Comparison of ENCODE assay signal across 9 mouse cellular contexts in the genomic region with DNA sequence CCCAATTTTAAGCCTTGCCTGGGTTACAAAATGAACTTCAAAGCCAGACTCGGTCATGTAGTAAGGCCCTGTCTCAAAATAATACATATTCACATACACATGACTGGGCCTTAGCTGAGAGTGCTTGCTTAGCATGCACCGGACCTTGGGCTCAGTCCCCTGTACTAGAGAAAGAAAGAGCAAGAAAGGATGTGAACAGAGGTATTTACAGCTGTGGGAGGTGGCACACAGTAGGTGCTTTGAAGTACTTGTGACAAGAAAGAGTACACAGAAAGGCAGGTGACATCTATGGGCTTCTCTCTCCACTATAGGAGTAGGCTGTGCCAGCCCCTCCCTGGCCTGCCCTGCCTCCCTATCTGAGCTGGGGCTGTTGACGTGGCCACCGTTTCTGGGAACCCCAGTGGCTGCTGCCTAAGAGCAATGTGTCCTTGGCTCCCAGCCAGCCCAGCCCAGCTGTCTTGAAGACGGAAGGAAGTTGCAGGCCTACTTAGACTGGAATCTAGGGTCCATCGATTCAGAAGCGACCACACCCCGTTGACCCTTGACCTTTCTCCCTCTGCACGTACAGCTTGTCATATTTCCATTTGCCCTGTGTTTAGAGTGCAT. TPM values are rescaled to one million over a fixed set of nuclear protein-coding genes. Genes with fewer than 3 reads are reported as not detected.
DNase-seq lines count a peak whose midpoint lies in the region; ATAC-seq and TF ChIP-seq lines count a peak whose summit lies in the region.
"Had no signal": no experiment of that assay in that cellular context is flagged by ENCODE, and none has a peak within 500 bp of the region (broad histone marks: within the 10 kb centered on the region; RNA-seq: fewer than 3 reads in every experiment).

No protein-coding gene starts in this region.

- no peak overlapping the region for H3K27ac ChIP-seq in kidney, adult 2 months (ENCODE audit: insufficient read depth, low read depth, low read length)
- H3K27ac ChIP-seq in lung, embryonic 15.5 days: no peak overlapping the region
- H3K27ac ChIP-seq in small intestine, adult 2 months (ENCODE audit: insufficient read depth, low read depth, low read length): peak overlapping the region; percentile 85

- TF ChIP-seq POLR2A in kidney, adult 2 months (IDR thresholded peaks at IDR 0.05; ENCODE audit: low read depth, low read length): no peak
- no peak for TF ChIP-seq POLR2A in small intestine, adult 2 months (IDR thresholded peaks at IDR 0.05; ENCODE audit: low read depth, low read length)

- 34% methylated on average over 9 of the region's 9 CpGs for WGBS in kidney, adult 2 months
- WGBS in lung, embryonic 15.5 days: 31% methylated on average over 9 of the region's 9 CpGs
- WGBS in small intestine, adult 2 months: 12% methylated on average over 9 of the region's 9 CpGs

- no peak overlapping the region for H3K4me2 ChIP-seq in lung, embryonic 15.5 days
- H3K4me2 ChIP-seq: limb, embryonic 15.5 days had no signal

- H3K4me3 ChIP-seq in kidney, adult 2 months (ENCODE audit: insufficient read depth, low read depth, low read length): no peak overlapping the region
- no peak overlapping the region for H3K4me3 ChIP-seq in lung, embryonic 15.5 days
- H3K4me3 ChIP-seq in small intestine, adult 2 months (ENCODE audit: low read depth, low read length): no peak overlapping the region
- H3K4me3 ChIP-seq: limb, embryonic 15.5 days had no signal

- no peaks in the 10 kb centered on the region for H3K9me3 ChIP-seq in lung, embryonic 15.5 days
- H3K9me3 ChIP-seq: limb, embryonic 15.5 days had no signal

- peaks cover 18% of the 10 kb centered on the region for H3K4me1 ChIP-seq in kidney, adult 2 months (ENCODE audit: control insufficient read depth, insufficient read depth, low read length)
- H3K4me1 ChIP-seq in lung, embryonic 15.5 days: peaks cover 52% of the 10 kb centered on the region
- H3K4me1 ChIP-seq in small intestine, adult 2 months (ENCODE audit: control insufficient read depth, insufficient read depth, insufficient read length, low read length): peaks cover 52% of the 10 kb centered on the region

- 0 out of 2 replicates have a peak, but pooled peaks have one; percentile 38 for ATAC-seq in erythroid progenitor cell, adult 5-6 weeks (replicated peaks; ENCODE audit: low FRiP score, poor library complexity, severe bottlenecking)
- peak; percentile 39 for ATAC-seq in lung, embryonic 15.5 days (ENCODE audit: borderline replicate concordance, extremely low read depth, low FRiP score, low TSS enrichment)

- no peak for TF ChIP-seq CTCF in kidney, adult 2 months (conservative IDR thresholded peaks at IDR 0.05; ENCODE audit: insufficient read depth, insufficient read length, low read depth, low read length)
- no peak for TF ChIP-seq CTCF in small intestine, adult 2 months (IDR thresholded peaks at IDR 0.05; ENCODE audit: extremely low read depth, insufficient read length, insufficient replicate concordance, low read depth, low read length)

- no peak overlapping the region for H3K9ac ChIP-seq in lung, embryonic 15.5 days
- H3K9ac ChIP-seq: limb, embryonic 15.5 days had no signal

- peak; percentile 70 to 76 for DNase-seq in cerebellum, postnatal 10 days
- DNase-seq in cerebellum, adult 11-12 months: no peak
- peak; percentile 91 for DNase-seq in CD4-positive, CD25-positive, alpha-beta regulatory T cell, adult 2 months (ENCODE audit: low read depth, low spot score)
- peak; percentile 92 for DNase-seq in kidney, adult 2 months
- peak; percentile 86 for DNase-seq in yolk sac, embryonic 10.5 days (ENCODE audit: low spot score)

- H3K27me3 ChIP-seq in kidney, adult 2 months (replicated peaks; ENCODE audit: control insufficient read depth, insufficient read depth, low read length): no peaks in the 10 kb centered on the region
- no peaks in the 10 kb centered on the region for H3K27me3 ChIP-seq in lung, embryonic 15.5 days
- H3K27me3 ChIP-seq in small intestine, adult 2 months (ENCODE audit: control insufficient read depth, insufficient read depth, low read length): no peaks in the 10 kb centered on the region
- H3K27me3 ChIP-seq: limb, embryonic 15.5 days had no signal

- no peaks in the 10 kb centered on the region for H3K36me3 ChIP-seq in kidney, adult 2 months (ENCODE audit: control insufficient read depth, insufficient read depth, low read length)
- no peaks in the 10 kb centered on the region for H3K36me3 ChIP-seq in lung, embryonic 15.5 days
- H3K36me3 ChIP-seq in small intestine, adult 2 months (ENCODE audit: control insufficient read depth, insufficient read depth, low read length): peaks cover 25% of the 10 kb centered on the region
- H3K36me3 ChIP-seq: limb, embryonic 15.5 days had no signal

RNA-seq across cellular contexts. Expression of gene Il4ra, which starts 9.3 kb away (rescaled TPM):
- total RNA-seq in erythroid progenitor cell, adult 5-6 weeks (2015; ENCODE audit: low replicate concordance): 0.84 and 2.2 TPM in 2 replicates
- 3.3 and 5.7 TPM in 2 replicates for total RNA-seq in erythroid progenitor cell, adult 5-6 weeks (2017; ENCODE audit: low replicate concordance)
- 16.1 and 20.3 TPM in 2 replicates for polyA plus RNA-seq in kidney, adult 2 months (2012; rRNA removed)
- 15.3 and 16.5 TPM in 2 replicates for polyA plus RNA-seq in lung, embryonic 15.5 days (2015; fragmentation: Nextera tagmentation; extraction: Ambion mirVana)
- polyA plus RNA-seq in small intestine, adult 2 months (2012; rRNA removed): 31.8 and 51.7 TPM in 2 replicates

RNA-seq across cellular contexts. Expression of gene Il21r, which starts 42.0 kb away (rescaled TPM):
- 1.7 and 1.8 TPM in 2 replicates for total RNA-seq in erythroid progenitor cell, adult 5-6 weeks (2015; ENCODE audit: low replicate concordance)
- 2.2 and 2.7 TPM in 2 replicates for total RNA-seq in erythroid progenitor cell, adult 5-6 weeks (2017; ENCODE audit: low replicate concordance)
- 1.4 and 6.4 TPM in 2 replicates for polyA plus RNA-seq in kidney, adult 2 months (2012; rRNA removed)
- polyA plus RNA-seq in lung, embryonic 15.5 days (2015; fragmentation: Nextera tagmentation; extraction: Ambion mirVana): 0.30 and 0.74 TPM in 2 replicates
- 9.4 and 13.4 TPM in 2 replicates for polyA plus RNA-seq in small intestine, adult 2 months (2012; rRNA removed)
